Mouse (Mus musculus) E14TG2a.4 (cell line): ENCODE results near the gene Vkorc1l1.

Experiments used
- H3K27me3 ChIP-seq: 2 replicates; pipeline ENCODE4 v1.6.1; 2014; ENCODE audit warnings: low read length, control low read depth; ENCODE audit not compliant: insufficient read depth
- H3K36me3 ChIP-seq: 2 replicates; pipeline ENCODE4 v1.6.1; 2014; ENCODE audit warnings: low read length, control low read depth; ENCODE audit not compliant: insufficient read depth
- H3K4me1 ChIP-seq: replicated peaks from 2 replicates; pipeline ENCODE4 v1.6.1; 2014; ENCODE audit warnings: low read depth, low read length, control low read depth
- H3K4me3 ChIP-seq: replicated peaks from 2 replicates; pipeline ENCODE4 v1.5.1; 2014; ENCODE audit warnings: mild to moderate bottlenecking, low read length
- H3K9me3 ChIP-seq: 2 replicates; pipeline ENCODE4 v1.6.1; 2014; ENCODE audit warnings: low read length, control low read depth
- CTCF ChIP-seq: conservative IDR thresholded peaks from 2 replicates; pipeline ENCODE4 v1.5.1; 2014; ENCODE audit warnings: low read length
- NANOG ChIP-seq: IDR thresholded peaks from 2 replicates; pipeline ENCODE4 v1.6.1; 2014; ENCODE audit warnings: borderline replicate concordance, low read length, mixed read lengths
- POU5F1 ChIP-seq: IDR thresholded peaks from 2 replicates; pipeline ENCODE4 v1.6.1; 2014; ENCODE audit warnings: low read length, borderline replicate concordance

Vkorc1l1 gene

DNA sequence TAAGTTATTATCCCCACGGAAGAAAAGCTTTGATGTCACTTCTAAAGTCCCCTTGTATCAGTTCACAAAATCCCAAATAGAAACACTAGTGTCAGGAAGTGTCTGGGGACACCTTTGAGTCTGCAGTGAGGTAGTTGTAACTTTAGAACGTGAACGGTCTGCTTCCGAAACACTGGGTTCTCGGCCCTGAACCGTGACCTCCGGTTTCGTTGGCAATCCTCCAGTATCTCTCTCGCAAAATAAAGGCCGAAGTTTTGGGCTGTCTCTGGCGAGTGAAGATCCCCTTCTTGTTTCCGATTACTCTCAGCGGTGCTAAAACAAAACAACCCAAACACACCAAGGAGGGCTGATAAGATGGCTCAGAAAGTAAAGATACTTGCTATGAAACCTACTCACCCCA, 47.6 kb downstream of the Vkorc1l1 start:
- no peaks in the 10 kb centered on the region for H3K9me3 ChIP-seq
- H3K36me3 ChIP-seq = peaks cover 55% of the 10 kb centered on the region
- peaks cover 47% of the 10 kb centered on the region for H3K4me1 ChIP-seq
- no peaks in the 10 kb centered on the region for H3K27me3 ChIP-seq
- H3K4me3 ChIP-seq = no peak overlapping the region
- TF ChIP-seq NANOG (no peak), CTCF (no peak)

GRCm38 (mm10) chr5:129991898-129992297, 50.1 kb downstream of the Vkorc1l1 start:
- Histone ChIP-seq H3K9me3 (no peaks in the 10 kb centered on the region), H3K27me3 (0 out of 2 replicates have a peak, but pooled peaks cover 1% of the 10 kb centered on the region), H3K36me3 (peaks cover 50% of the 10 kb centered on the region), H3K4me3 (no peak overlapping the region), H3K4me1 (peaks cover 54% of the 10 kb centered on the region)
- TF ChIP-seq POU5F1 (no peak), NANOG (no peak), CTCF (no peak)

DNA sequence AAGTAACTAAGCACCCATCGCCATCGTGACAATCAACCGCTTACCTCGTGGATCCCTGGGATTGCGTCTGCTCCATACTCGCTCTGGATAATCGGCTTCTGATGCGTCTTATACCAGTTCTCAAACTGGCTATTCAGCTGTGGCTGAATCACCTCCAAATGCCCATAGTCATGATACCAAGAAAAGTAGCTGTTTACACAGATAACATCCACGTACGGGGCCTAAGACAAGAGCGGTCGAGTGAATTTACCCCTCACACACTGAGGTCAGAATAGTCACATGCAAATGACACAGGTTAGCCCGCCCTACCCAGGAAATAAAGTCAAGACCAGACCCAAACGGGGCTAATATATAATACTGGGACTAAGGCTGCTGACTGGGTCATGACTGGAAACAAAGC, 51.6 kb downstream of the Vkorc1l1 start:
- TF ChIP-seq POU5F1 = no peak
- TF ChIP-seq CTCF = no peak
- TF ChIP-seq NANOG = no peak
- H3K4me1 ChIP-seq = peaks cover 54% of the 10 kb centered on the region

DNA sequence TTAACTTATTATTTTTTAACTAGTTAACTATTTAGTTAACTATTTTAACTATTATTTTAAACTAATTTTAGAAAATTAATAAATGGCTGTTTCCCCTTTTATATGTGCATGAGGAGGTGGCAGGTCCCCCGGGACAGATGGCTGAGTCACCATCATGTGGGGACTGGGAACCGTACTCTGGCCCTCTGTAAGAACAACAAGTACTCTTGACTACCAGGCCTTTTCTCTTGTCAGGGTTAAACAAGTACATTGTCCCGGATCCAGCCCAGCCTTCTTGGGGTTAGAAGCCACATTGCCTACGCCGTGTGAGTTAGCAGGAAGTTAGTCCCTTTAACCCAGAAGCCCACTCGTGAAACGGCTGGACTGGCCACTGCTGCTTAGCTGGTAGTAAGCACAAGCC, 53.2 kb downstream of the Vkorc1l1 start:
- TF ChIP-seq CTCF (no peak), NANOG (no peak), POU5F1 (no peak)

More for the DNA sequence above, 51.6 kb downstream of the Vkorc1l1 start:
- Histone ChIP-seq H3K36me3 (peaks cover 40% of the 10 kb centered on the region), H3K27me3 (peaks cover 8% of the 10 kb centered on the region; the same call in 1 of the 2 replicates), H3K4me3 (no peak overlapping the region), H3K9me3 (no peaks in the 10 kb centered on the region)

GRCm38 (mm10) chr5:129997700-129998099, 55.9 kb downstream of the Vkorc1l1 start:
- no peaks in the 10 kb centered on the region for H3K9me3 ChIP-seq
- peak overlapping the region; percentile 56 for H3K4me3 ChIP-seq
- no peak for TF ChIP-seq NANOG
- no peak for TF ChIP-seq CTCF
- TF ChIP-seq POU5F1 = no peak
- peaks cover 19% of the 10 kb centered on the region for H3K27me3 ChIP-seq
- peaks cover 61% of the 10 kb centered on the region for H3K4me1 ChIP-seq
- peaks cover 20% of the 10 kb centered on the region for H3K36me3 ChIP-seq

More for the DNA sequence above, 53.2 kb downstream of the Vkorc1l1 start:
- H3K27me3 ChIP-seq = peaks cover 8% of the 10 kb centered on the region; the same call in 1 of the 2 replicates
- H3K9me3 ChIP-seq = no peaks in the 10 kb centered on the region
- H3K36me3 ChIP-seq = peaks cover 30% of the 10 kb centered on the region
- H3K4me3 ChIP-seq = no peak overlapping the region
- peaks cover 39% of the 10 kb centered on the region for H3K4me1 ChIP-seq

DNA sequence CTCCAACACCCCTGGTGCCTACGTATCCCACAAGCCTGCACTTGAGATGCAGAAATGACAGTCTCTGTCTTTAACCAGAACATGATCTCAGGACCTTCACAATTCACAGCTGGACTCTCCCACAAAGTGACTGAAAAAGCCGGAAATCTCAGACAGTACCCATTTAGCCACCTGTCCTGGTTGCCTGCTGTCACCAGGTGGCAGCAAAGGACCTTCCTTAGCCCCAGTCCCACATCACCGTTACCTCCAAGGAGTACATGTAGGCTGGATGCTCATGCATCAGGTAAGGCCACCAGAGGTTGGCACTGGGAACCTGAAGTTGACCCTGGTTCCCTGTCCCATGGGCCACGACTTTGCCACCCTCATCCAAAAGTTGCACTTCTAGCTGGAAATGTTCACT, 57.3 kb downstream of the Vkorc1l1 start:
- Histone ChIP-seq H3K4me3 (no peak overlapping the region), H3K36me3 (peaks cover 12% of the 10 kb centered on the region), H3K9me3 (no peaks in the 10 kb centered on the region), H3K27me3 (peaks cover 31% of the 10 kb centered on the region), H3K4me1 (peaks cover 59% of the 10 kb centered on the region)
- no peak for TF ChIP-seq POU5F1
- TF ChIP-seq NANOG = no peak
- peak; percentile 72 for TF ChIP-seq CTCF

- TF ChIP-seq POU5F1 (no peak), NANOG (no peak), CTCF (no peak)
Measured at GRCm38 (mm10) chr5:130000735-130001134, 59.0 kb downstream of the Vkorc1l1 start.

GRCm38 (mm10) chr5:130001356-130001987, 59.7 kb downstream of the Vkorc1l1 start:
- peak overlapping the region; percentile 84; the same call in 1 of the 2 replicates for H3K4me3 ChIP-seq
- H3K4me1 ChIP-seq = peaks cover 48% of the 10 kb centered on the region
- peaks cover 11% of the 10 kb centered on the region for H3K36me3 ChIP-seq
- no peaks in the 10 kb centered on the region for H3K9me3 ChIP-seq
- TF ChIP-seq CTCF = no peak
- TF ChIP-seq NANOG = no peak
- no peak for TF ChIP-seq POU5F1
- H3K27me3 ChIP-seq = peaks cover 33% of the 10 kb centered on the region

More at GRCm38 (mm10) chr5:130000735-130001134, 59.0 kb downstream of the Vkorc1l1 start:
- peaks cover 12% of the 10 kb centered on the region for H3K36me3 ChIP-seq
- H3K4me3 ChIP-seq = no peak overlapping the region
- H3K4me1 ChIP-seq = peaks cover 50% of the 10 kb centered on the region
- no peaks in the 10 kb centered on the region for H3K9me3 ChIP-seq
- H3K27me3 ChIP-seq = peaks cover 33% of the 10 kb centered on the region
